Mouse (Mus musculus): Measurements from ENCODE around the gene Trpc3. TPM values are rescaled to one million over a fixed set of nuclear protein-coding genes. Genes with fewer than 3 reads are reported as not detected.

The Trpc3 gene
- polyA plus RNA-seq (2017; shearing (Covaris generic)), result not detected

GRCm38 (mm10) chr3:36689392-36690291 lies at the start of gene Trpc3:
Trpc3 (minus strand) TSS chr3:36690167.

GRCm38 (mm10) chr3:36613202-36613907 lies 76.6 kb downstream of the Trpc3 start, which contains the start of gene Bbs7:
Bbs7 (minus strand) TSS chr3:36613477.

GRCm38 (mm10) chr3:36571827-36572378 lies 118.1 kb downstream of the Trpc3 start, which contains the start of gene Ccna2:
Ccna2 (minus strand) TSS chr3:36572150.

Other genes with a start within 250 kb of the Trpc3 start
- gene Anxa5, start 214.3 kb downstream of the Trpc3 start, polyA plus RNA-seq (2017; shearing (Covaris generic)), result 186 TPM
- gene 1810062G17Rik, start 214.2 kb downstream of the Trpc3 start, polyA plus RNA-seq (2017; shearing (Covaris generic)), result 1.5 TPM
- not detected for gene Gm11549, start 168.4 kb downstream of the Trpc3 start, polyA plus RNA-seq (2017; shearing (Covaris generic))
- 56.0 TPM for gene Exosc9, start 137.6 kb downstream of the Trpc3 start, polyA plus RNA-seq (2017; shearing (Covaris generic))
- gene Ccna2, start 118.0 kb downstream of the Trpc3 start, polyA plus RNA-seq (2017; shearing (Covaris generic)), result 4.2 TPM
- gene Bbs7, start 76.7 kb downstream of the Trpc3 start, polyA plus RNA-seq (2017; shearing (Covaris generic)), result 0.61 TPM
- gene 4932438A13Rik, start 172.9 kb upstream of the Trpc3 start, polyA plus RNA-seq (2017; shearing (Covaris generic)), result 304 TPM

Measured in inflammation-experienced regulatory T-cells, adult 16 weeks (primary cell).